Mouse (Mus musculus) c-Kit-positive CD71-positive TER-119-negative erythroid progenitor cells, embryonic 14.5 days (primary cell): ENCODE data around the gene Pgrmc2.

Experiments
- DNase-seq: peaks from one replicate; pipeline ENCODE4 v3.0.0-alpha.2; 2013; ENCODE audit warnings: low read depth

The Pgrmc2 gene

GRCm38 (mm10) chr3:41082885-41083789, at the start of gene Pgrmc2:
Gene Pgrmc2, minus strand, starts transcription at chr3:41083046.
- DNase-seq, result peak; percentile 94

- DNase-seq, result no peak
Observed at GRCm38 (mm10) chr3:41124000-41124294, 41.1 kb upstream of the Pgrmc2 start.

- no peak for DNase-seq
Observed at GRCm38 (mm10) chr3:41123190-41123999, 40.5 kb upstream of the Pgrmc2 start.

- DNase-seq, result no peak
Observed at GRCm38 (mm10) chr3:41118173-41118572, 35.3 kb upstream of the Pgrmc2 start.

- DNase-seq, result no peak
Observed at GRCm38 (mm10) chr3:41117447-41117846, 34.6 kb upstream of the Pgrmc2 start.

- no peak for DNase-seq
Observed at GRCm38 (mm10) chr3:41113186-41113585, 30.3 kb upstream of the Pgrmc2 start.

- no peak for DNase-seq
Observed at GRCm38 (mm10) chr3:41108306-41108785, 25.5 kb upstream of the Pgrmc2 start.

GRCm38 (mm10) chr3:41107600-41108305, 24.9 kb upstream of the Pgrmc2 start:
- no peak for DNase-seq

GRCm38 (mm10) chr3:41101905-41102304, 19.1 kb upstream of the Pgrmc2 start:
- DNase-seq, result no peak

- no peak for DNase-seq
Observed at GRCm38 (mm10) chr3:41100157-41100556, 17.3 kb upstream of the Pgrmc2 start.

GRCm38 (mm10) chr3:41099672-41100071, 16.8 kb upstream of the Pgrmc2 start:
- DNase-seq, result no peak

- DNase-seq, result no peak
Observed at GRCm38 (mm10) chr3:41093210-41093609, 10.4 kb upstream of the Pgrmc2 start.

GRCm38 (mm10) chr3:41092311-41092710, 9.5 kb upstream of the Pgrmc2 start:
- DNase-seq, result no peak

GRCm38 (mm10) chr3:41090839-41091238, 8.0 kb upstream of the Pgrmc2 start:
- DNase-seq, result no peak

- no peak for DNase-seq
Observed at GRCm38 (mm10) chr3:41087071-41087470, 4.2 kb upstream of the Pgrmc2 start.

- no peak for DNase-seq
Observed at GRCm38 (mm10) chr3:41084421-41084820, 1.6 kb upstream of the Pgrmc2 start.

- no peak for DNase-seq
Observed at GRCm38 (mm10) chr3:41083790-41084112, 905 bp upstream of the Pgrmc2 start.

- DNase-seq, result no peak
Observed at GRCm38 (mm10) chr3:41082520-41082884, 344 bp downstream of the Pgrmc2 start.

- peak; percentile 58 for DNase-seq
Observed at GRCm38 (mm10) chr3:41081474-41082301, 1.2 kb downstream of the Pgrmc2 start.

GRCm38 (mm10) chr3:41080724-41081123, 2.1 kb downstream of the Pgrmc2 start:
- DNase-seq, result peak; percentile 34

- no peak for DNase-seq
Observed at GRCm38 (mm10) chr3:41078673-41079072, 4.2 kb downstream of the Pgrmc2 start.

- no peak for DNase-seq
Observed at GRCm38 (mm10) chr3:41075376-41075775, 7.5 kb downstream of the Pgrmc2 start.
